Mouse (Mus musculus): ENCODE data around the gene Ttc23.

GRCm38 (mm10) chr7:67689793-67690192 is 42.6 kb downstream of the Ttc23 start:
- TF ChIP-seq CTCF (IDR thresholded peaks at IDR 0.05; ENCODE audit: extremely low read depth, insufficient read depth, insufficient read length, insufficient replicate concordance) (no peak), POLR2A (IDR thresholded peaks at IDR 0.05; ENCODE audit: low read depth, low read length) (no peak)

Data from spleen, adult 2 months (tissue).